Mouse (Mus musculus) gastrocnemius, adult 8-10 months (tissue): ENCODE results near the gene Iqcf5. TPM values are rescaled to one million over a fixed set of nuclear protein-coding genes. Genes with fewer than 3 reads are reported as not detected.

Experiments
- total RNA-seq, 4 experiments: library from RNA; stranded (reverse); gene quantifications; 2 replicates each; pipeline ENCODE4 v1.2.4; 2022

The Iqcf5 gene
- total RNA-seq, 4 experiments from 2014 or later, result not detected

Other genes starting within 250 kb of the Iqcf5 start
- 1 to 10 TPM in 3 of 4 experiments, under 1 TPM in 1; 0.99 to 1.7 (median 1.3) TPM for gene Poc1a, start 233.5 kb upstream of the Iqcf5 start, total RNA-seq
- 10 to 100 TPM; 15.4 to 53.2 (median 35.0) TPM for gene Dusp7, start 145.9 kb upstream of the Iqcf5 start, total RNA-seq
- 100 to 1,000 TPM; 259 to 320 (median 274) TPM for gene Rpl29, start 85.1 kb upstream of the Iqcf5 start, total RNA-seq
- 10 to 100 TPM in 2 of 4 experiments, 1 to 10 TPM in 2; 6.2 to 13.0 (median 9.1) TPM for gene Acy1, start 76.3 kb upstream of the Iqcf5 start, total RNA-seq
- gene Abhd14b, start 67.1 kb upstream of the Iqcf5 start, total RNA-seq, result 1 to 10 TPM; 2.1 to 3.8 (median 3.3) TPM
- gene Abhd14a, start 66.9 kb upstream of the Iqcf5 start, total RNA-seq, result 10 to 100 TPM; 15.2 to 17.8 (median 16.7) TPM
- gene Pcbp4, start 61.3 kb upstream of the Iqcf5 start, total RNA-seq, result 10 to 100 TPM; 49.9 to 70.6 (median 61.3) TPM
- gene Gpr62, start 48.6 kb upstream of the Iqcf5 start, total RNA-seq, result under 1 TPM in 2 of 4 experiments, not detected in 2; 0.12 to 0.43 TPM
- gene Rrp9, start 38.6 kb upstream of the Iqcf5 start, total RNA-seq, result 10 to 100 TPM; 16.8 to 26.0 (median 20.8) TPM
- gene Parp3, start 37.6 kb upstream of the Iqcf5 start, total RNA-seq, result 10 to 100 TPM; 61.1 to 71.7 (median 70.1) TPM
- gene Iqcf1, start 14.6 kb upstream of the Iqcf5 start, total RNA-seq, result not detected
- not detected for gene Iqcf3, start 47.1 kb downstream of the Iqcf5 start, total RNA-seq
- gene Iqcf4, start 56.4 kb downstream of the Iqcf5 start, total RNA-seq, result not detected
- gene Iqcf6, start 112.0 kb downstream of the Iqcf5 start, total RNA-seq, result not detected
- not detected for gene Grm2, start 141.5 kb downstream of the Iqcf5 start, total RNA-seq
- gene Tex264, start 171.4 kb downstream of the Iqcf5 start, total RNA-seq, result 10 to 100 TPM; 28.1 to 37.7 (median 33.5) TPM